Mouse (Mus musculus): ENCODE results near the gene Naa11.

Gene Naa11

DNA sequence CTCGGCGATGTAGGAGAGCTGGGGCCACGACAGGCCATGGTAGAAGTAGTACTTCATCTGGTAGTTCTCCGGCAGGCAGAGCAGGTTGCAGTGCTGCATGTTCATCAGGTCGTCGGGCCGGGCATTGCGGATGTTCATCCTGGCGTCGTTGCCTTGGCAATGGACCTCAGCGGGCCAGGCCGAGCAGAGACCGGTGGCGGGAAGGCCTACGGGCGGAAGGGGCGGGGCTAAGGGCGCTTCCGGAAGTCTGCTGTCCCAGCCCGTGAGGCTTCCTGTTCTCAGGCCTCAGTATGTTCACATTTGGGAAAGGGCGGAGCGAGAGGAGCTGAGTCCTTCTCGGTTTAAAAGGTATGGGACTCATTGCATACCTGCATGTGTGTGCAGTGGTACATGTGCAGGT lies at the start of gene Naa11:
Gene Naa11 (minus strand): TSS at position 220 of the 400 bp plus-strand sequence.
- no peak for DNase-seq (ENCODE audit: low spot score)

GRCm38 (mm10) chr5:97432512-97432911 lies 40.3 kb upstream of the Naa11 start:
- DNase-seq (ENCODE audit: low spot score) = no peak

DNA sequence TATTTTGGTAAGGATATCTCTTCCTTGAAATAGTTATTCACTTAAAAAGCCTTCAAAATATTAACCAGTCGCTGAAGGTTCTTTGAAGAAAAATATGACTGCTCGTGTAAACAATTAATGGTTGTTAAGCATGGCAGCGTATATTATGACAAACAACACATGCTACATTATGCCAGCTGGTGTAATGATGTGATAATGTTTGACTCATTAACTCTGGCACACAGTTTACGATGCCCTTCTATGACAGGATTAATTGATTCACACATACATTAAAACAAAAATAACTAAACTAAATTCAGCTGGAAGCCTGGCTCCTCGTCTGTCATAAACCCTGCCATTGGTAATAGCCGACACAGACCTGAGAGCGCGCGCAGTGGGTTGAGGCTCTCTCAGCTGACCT lies 37.8 kb upstream of the Naa11 start:
- DNase-seq (ENCODE audit: low spot score) = no peak

DNA sequence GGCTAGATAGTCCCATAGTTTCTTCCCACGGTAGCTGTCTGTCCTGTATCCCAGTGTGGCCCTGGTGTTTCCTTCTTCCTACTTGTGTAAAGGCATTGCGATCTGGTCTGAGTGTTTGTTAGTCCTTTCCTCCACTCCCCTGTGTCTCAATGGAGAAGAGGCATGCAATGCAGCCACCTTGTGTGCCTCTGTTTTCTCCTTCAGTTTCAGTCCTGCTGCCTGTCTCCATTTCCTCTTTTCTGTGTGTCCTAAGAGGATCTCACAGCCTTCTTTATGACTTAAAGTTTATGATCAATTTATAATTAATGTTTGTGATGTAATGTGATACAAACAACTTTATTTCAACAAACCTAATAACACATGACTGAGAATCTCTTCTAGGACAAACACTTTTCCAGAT lies 29.5 kb upstream of the Naa11 start:
- no peak for DNase-seq (ENCODE audit: low spot score)

- no peak for DNase-seq (ENCODE audit: low spot score)
Observed at GRCm38 (mm10) chr5:97417185-97417584, 25.0 kb upstream of the Naa11 start.

- DNase-seq (ENCODE audit: low spot score) = no peak
Observed at GRCm38 (mm10) chr5:97415837-97416236, 23.7 kb upstream of the Naa11 start.

DNA sequence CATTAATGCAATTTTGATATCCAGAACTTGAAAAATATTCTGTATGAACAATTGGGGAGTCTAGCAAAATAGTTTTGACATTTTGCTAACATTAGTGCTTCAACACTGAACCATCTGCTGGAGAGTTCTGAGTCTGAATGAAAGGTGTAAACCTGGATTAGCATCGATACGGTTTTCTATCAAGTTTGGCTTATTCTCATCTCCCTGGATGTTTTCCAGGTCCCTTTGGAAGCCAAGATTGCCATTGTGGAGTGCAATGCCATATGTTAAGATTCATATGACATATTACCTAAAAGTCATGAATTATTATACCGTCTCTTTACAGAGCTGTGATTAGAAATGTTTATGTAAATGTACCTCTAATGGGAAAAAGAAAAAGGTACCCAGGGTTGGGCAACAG lies 21.5 kb upstream of the Naa11 start:
- no peak for DNase-seq (ENCODE audit: low spot score)

GRCm38 (mm10) chr5:97410190-97410589 lies 18.0 kb upstream of the Naa11 start:
- DNase-seq (ENCODE audit: low spot score) = no peak

- no peak for DNase-seq (ENCODE audit: low spot score)
Observed at GRCm38 (mm10) chr5:97409234-97409704, 17.1 kb upstream of the Naa11 start.

DNA sequence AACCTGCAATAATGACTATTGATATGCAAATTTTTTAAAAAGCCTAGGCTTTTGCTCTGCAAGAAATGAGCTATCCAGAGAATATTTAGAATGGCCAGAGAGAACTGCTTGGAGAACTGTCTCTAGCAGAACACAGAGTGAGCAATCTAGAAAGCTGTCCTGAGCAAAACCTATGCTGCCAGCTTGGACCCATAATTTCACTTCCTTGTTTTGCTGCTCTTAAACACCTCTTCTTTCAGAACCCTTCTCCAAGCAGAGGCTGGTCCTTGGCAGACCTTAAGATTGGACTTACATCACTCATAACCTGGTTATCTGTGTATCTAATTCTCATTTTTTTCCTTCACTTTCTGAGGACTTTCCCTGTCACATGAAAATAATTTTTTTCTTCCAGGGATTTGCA lies 8.9 kb upstream of the Naa11 start:
- no peak for DNase-seq (ENCODE audit: low spot score)

- no peak for DNase-seq (ENCODE audit: low spot score)
Observed at GRCm38 (mm10) chr5:97397585-97397984, 5.4 kb upstream of the Naa11 start.

DNA sequence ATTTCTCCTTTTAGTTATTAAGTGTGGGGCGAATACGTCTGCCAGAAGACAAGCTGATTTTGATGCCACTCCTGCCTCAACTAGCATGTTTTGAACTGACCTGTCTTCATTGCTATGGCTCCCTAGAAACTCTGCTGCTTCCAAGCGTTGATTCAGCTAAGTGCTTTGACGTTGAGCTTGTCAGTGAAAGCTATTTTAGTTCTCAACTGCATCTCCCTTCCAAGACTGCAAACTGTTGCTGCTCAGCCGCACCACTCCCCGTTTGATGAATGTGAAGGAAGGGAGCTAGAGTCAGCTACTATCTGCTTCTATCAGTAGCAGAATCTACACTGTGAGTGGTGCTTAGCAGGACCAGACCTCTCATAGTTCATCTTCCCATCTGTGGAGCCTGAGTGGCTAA lies 4.6 kb downstream of the Naa11 start:
- no peak for DNase-seq (ENCODE audit: low spot score)

- no peak for DNase-seq (ENCODE audit: low spot score)
Observed at GRCm38 (mm10) chr5:97384399-97384798, 7.8 kb downstream of the Naa11 start.

DNA sequence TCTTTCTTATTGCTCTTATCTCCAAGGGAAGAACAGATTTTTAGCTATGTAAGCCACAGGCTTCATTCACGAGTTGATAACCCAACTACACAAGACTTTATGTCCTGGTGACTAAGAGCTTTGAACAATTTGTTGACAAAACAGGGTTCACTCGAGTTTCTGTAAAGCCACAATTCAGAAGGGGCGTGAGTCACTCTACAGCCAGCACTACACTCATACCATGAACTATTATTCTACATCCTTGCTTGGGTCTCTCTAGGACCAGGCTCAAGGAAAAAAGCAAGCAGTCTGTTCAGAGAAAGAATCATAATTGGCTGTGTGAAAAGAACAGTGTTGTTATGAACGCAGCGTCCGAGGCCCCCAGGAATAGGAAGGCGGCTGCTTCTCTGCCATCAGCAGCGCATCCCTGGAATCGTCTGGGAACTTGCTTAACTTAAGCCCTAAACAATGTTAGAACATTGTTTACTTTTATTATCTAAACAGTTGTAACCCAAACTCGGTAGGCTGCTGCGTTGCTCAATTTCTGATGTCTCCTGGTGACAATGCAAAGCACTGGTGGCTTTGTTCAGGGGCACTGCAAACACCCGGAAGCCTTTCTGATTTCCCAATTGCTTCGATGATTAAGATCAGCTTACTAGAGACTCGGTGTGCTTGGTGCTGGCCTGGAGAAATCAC lies 9.5 kb downstream of the Naa11 start:
- DNase-seq (ENCODE audit: low spot score) = no peak

DNA sequence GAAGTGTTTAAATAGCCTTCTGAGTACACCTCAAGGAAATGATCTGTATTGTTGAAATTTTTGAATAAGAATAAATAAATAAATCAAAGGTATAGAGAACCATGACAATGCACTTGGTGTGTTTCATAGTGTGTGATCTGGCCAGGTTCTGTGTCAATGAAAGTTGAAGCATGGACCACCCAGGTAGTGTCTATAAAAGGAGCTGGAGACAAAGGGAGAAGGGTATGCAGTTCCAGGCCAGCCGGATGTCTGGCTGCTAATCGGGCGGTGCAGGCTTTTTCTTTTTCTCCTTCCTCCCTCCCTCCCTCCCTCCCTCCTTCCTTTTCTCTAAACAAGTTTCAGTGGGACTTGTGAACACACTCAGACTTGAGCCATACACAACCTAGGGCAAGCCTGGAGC lies 12.2 kb downstream of the Naa11 start:
- no peak for DNase-seq (ENCODE audit: low spot score)

- DNase-seq (ENCODE audit: low spot score) = no peak
Observed at GRCm38 (mm10) chr5:97364781-97365180, 27.4 kb downstream of the Naa11 start.

DNA sequence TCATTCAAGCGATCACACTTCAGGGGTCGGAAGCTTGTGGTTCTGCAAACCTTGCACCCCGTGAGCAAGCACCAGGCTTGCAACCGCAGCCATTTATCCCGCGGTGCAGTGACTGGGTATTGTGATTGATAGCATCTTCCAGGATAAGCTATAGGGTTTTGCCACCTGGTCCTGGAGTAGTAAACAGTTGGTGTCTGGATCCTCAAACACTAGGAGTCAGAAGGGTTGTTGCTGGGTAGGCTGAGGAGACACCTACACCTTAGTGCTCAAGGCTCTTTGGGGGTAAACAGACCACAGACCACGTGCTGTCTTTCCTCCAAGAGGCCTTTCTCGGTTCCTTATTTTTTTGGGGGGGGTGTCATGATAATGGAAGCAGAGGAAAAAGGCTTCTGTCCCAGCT lies 27.9 kb downstream of the Naa11 start:
- DNase-seq (ENCODE audit: low spot score) = no peak

DNA sequence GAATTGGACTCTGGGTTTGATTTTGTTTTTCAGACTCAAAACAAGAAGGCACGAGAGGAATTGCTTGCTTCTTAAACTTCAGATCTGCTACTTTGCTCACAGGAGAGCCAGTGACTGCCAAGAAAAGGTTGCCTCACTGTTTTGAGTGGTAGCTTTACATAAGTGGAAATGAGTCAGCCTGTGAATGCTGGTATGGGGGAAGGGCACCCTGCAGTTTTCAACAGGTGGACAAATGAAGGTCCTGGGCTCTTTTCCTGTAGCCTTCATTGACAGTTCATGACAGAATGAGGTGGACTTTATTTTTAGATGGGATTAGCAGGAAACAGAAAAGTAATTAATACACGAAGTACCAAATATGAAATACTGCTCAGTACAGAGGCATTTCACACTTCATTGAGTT lies 29.6 kb downstream of the Naa11 start:
- no peak for DNase-seq (ENCODE audit: low spot score)

DNA sequence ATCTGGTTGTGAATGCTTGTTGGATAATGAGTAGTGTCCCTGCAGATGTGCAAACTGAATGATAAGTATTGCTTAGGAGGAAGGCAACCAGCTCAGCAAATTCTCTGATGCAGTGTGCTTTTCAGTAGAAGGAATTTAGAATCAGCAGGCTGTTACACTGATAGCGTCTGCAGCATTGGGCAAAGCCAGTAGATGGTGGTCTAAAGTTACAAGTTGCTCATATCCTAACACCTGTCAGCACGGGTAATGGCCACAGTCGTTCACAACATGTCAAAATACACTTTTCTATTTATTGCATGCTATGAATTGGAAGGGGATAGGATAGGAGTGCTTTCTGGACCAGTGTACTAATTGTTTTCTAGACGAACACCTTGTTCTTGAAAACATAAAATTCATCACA lies 33.1 kb downstream of the Naa11 start:
- no peak for DNase-seq (ENCODE audit: low spot score)

GRCm38 (mm10) chr5:97356135-97356534 lies 36.0 kb downstream of the Naa11 start:
- no peak for DNase-seq (ENCODE audit: low spot score)

DNA sequence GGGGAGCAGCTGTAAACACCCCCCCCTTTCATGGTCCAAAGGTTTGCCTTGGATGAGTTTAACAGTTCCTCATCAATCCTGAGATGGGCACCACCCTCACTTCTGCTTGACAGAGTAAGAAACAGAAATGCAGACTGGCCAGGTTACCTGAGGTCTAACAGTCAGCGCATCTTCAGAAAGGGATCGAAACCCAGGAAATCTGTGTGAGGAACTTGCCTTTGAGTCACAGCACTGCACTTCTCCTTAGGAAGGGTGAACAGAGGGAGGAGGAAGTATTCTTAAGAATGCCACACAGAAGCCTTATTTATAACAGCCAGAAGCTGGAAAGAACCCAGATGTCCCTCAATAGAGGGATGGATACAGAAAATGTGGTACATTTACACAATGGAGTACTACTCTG lies 37.0 kb downstream of the Naa11 start:
- no peak for DNase-seq (ENCODE audit: low spot score)

DNA sequence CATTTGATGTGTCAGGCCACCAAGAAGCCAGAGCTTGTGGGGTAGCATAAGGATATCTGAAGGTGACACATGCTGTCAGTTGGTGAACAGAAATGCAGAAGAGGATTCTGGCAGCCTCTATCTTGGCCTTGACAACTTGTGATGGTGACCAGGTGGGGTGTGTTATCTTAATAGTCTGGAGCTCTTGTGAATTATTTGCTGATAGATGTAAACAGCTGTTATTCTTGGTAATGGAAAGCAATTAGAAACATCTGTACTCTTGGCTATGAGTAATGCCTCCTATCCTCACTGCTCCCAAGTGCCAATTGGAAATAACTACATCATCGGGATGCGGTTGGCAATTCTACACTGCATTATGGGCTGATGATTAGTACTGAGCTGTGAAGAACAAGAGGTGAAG lies 43.4 kb downstream of the Naa11 start:
- DNase-seq (ENCODE audit: low spot score) = no peak

DNA sequence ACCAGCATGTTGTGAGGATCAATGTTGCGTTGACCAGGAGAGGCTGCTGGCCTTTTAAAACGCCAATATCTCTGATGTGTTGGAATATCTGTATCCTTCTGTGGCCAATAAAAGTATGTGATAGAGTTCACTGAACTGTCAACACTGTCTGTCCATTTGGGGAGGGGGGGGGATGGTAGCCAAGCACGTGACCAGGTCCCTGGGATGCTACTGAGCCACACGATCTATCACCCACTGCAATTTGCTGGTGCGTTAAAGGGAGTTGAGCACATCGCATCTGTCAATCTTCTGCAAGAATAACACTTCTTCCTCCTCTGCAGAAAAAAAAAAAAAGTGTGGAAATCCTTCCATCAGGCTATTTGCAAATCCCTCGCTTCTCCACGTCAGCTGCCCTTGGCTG lies 43.9 kb downstream of the Naa11 start:
- DNase-seq (ENCODE audit: low spot score) = no peak

- DNase-seq (ENCODE audit: low spot score) = no peak
Observed at GRCm38 (mm10) chr5:97345732-97346253, 46.4 kb downstream of the Naa11 start.

All from layer of hippocampus, adult 9-10 months (tissue).